Mouse (Mus musculus) erythroid progenitor cell, adult 5-6 weeks (primary cell): Measurements from ENCODE around the gene H2al1j. TPM values are rescaled to one million over a fixed set of nuclear protein-coding genes. Genes with fewer than 3 reads are reported as not detected.

Source experiments
- total RNA-seq, 2 experiments: library from RNA; stranded (forward) in 1 of 2; stranded (reverse) in 1 of 2; fragments of 150-400 nt in 1 of 2; fragments of 186-747, 209-891 nt in 1 of 2; gene quantifications; 2 replicates each; pipeline versions ENCODE4 v1.2.3 to v1.2.4; 2015 to 2017; ENCODE audit warnings: low replicate concordance in 2 of 2

H2al1j gene
- total RNA-seq, 2 experiments from 2014 or later: not detected

Other genes starting within 250 kb of the H2al1j start
- not detected in 2 replicates for gene H2al1a, start 28.6 kb upstream of the H2al1j start, total RNA-seq (2015; ENCODE audit: low replicate concordance)
- not detected in 2 replicates for gene H2al1a, start 28.6 kb upstream of the H2al1j start, total RNA-seq (2017; ENCODE audit: low replicate concordance)
- gene H2al1b, start 25.4 kb upstream of the H2al1j start, total RNA-seq (2015; ENCODE audit: low replicate concordance): not detected in 2 replicates
- not detected in 2 replicates for gene H2al1b, start 25.4 kb upstream of the H2al1j start, total RNA-seq (2017; ENCODE audit: low replicate concordance)
- not detected in 2 replicates for gene H2al1c, start 22.2 kb upstream of the H2al1j start, total RNA-seq (2015; ENCODE audit: low replicate concordance)
- not detected in 2 replicates for gene H2al1c, start 22.2 kb upstream of the H2al1j start, total RNA-seq (2017; ENCODE audit: low replicate concordance)
- gene H2al1d, start 19.0 kb upstream of the H2al1j start, total RNA-seq (2015; ENCODE audit: low replicate concordance): not detected in 2 replicates
- gene H2al1d, start 19.0 kb upstream of the H2al1j start, total RNA-seq (2017; ENCODE audit: low replicate concordance): not detected in 2 replicates
- gene H2al1e, start 15.9 kb upstream of the H2al1j start, total RNA-seq (2015; ENCODE audit: low replicate concordance): not detected in 2 replicates
- gene H2al1e, start 15.9 kb upstream of the H2al1j start, total RNA-seq (2017; ENCODE audit: low replicate concordance): not detected in 2 replicates
- gene H2al1f, start 12.7 kb upstream of the H2al1j start, total RNA-seq (2015; ENCODE audit: low replicate concordance): not detected in 2 replicates
- gene H2al1f, start 12.7 kb upstream of the H2al1j start, total RNA-seq (2017; ENCODE audit: low replicate concordance): not detected in 2 replicates
- gene H2al1g, start 9.6 kb upstream of the H2al1j start, total RNA-seq (2015; ENCODE audit: low replicate concordance): not detected in 2 replicates
- gene H2al1g, start 9.6 kb upstream of the H2al1j start, total RNA-seq (2017; ENCODE audit: low replicate concordance): not detected in 2 replicates
- gene H2al1h, start 6.3 kb upstream of the H2al1j start, total RNA-seq (2015; ENCODE audit: low replicate concordance): not detected in 2 replicates
- gene H2al1h, start 6.3 kb upstream of the H2al1j start, total RNA-seq (2017; ENCODE audit: low replicate concordance): not detected in 2 replicates
- not detected in 2 replicates for gene H2al1i, start 3.2 kb upstream of the H2al1j start, total RNA-seq (2015; ENCODE audit: low replicate concordance)
- gene H2al1i, start 3.2 kb upstream of the H2al1j start, total RNA-seq (2017; ENCODE audit: low replicate concordance): not detected in 2 replicates